Mouse (Mus musculus): ENCODE data around the gene Nxph2. TPM values are rescaled to one million over a fixed set of nuclear protein-coding genes. Genes with fewer than 3 reads are reported as not detected.

The Nxph2 gene
- total RNA-seq (2023): not detected

DNA sequence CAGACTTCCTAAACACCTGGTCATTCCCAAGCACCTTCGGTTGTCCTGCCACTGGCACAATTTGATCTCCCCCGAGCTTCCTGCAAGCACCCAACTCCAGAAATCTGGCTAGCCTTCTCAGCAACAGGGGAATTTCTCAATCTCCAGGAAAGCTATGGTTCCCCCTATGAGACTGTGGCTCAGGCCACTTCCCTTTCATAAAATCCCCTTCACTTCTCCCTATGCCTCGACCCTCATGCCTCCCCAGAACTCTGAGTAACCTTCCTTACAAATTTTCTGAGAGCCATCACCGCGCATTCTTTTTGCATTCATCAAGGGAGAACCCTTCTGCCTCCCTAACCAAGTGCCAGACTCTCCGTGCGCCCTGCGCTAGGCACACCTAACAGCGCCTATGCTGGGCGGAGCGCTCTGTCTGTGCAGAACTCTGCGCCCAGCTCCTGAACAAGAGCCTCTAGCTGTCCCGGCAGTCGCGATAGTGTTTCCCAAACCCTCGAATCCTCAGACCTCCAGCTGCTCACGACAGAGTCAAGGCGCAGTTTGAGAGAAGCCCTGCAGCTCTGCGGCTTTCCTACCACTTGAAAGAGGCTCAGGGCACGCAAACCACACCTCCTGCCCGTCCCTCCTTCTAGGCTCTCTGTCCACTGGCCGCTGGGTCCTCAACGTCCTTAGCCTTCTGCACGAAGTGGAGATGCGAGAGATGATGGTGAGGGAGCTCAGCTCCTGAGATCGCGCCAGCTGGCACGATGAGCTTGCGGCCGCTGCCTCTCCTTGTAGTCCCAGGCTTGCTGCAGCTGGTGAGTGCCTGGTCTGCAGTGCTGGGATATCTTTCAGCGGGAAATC, at the start of gene Nxph2:
Nxph2 (plus strand) TSS at position 501 of the 840 bp plus-strand sequence.

Other genes with a start within 250 kb of the Nxph2 start
- gene Mastl, start 165.2 kb upstream of the Nxph2 start, total RNA-seq (2023): 0.70 TPM
- 172 TPM for gene Yme1l1, start 164.9 kb upstream of the Nxph2 start, total RNA-seq (2023)
- not detected for gene 4931423N10Rik, start 113.8 kb upstream of the Nxph2 start, total RNA-seq (2023)

Measured in CD4-positive naive resting alpha-beta T cell, adult 76 days (primary cell).